Mouse (Mus musculus) embryonic facial prominence, embryonic 11.5 days (tissue): Measurements from ENCODE around the gene Serpinf1. TPM values are rescaled to one million over a fixed set of nuclear protein-coding genes. Genes with fewer than 3 reads are reported as not detected.

Experiments
- ATAC-seq: fragments of 200-750 bp; cut with Nextera tagmentation; replicated peaks from 2 replicates; pipeline ENCODE4 v1.8.0; 2017; ENCODE audit warnings: low read depth; ENCODE audit not compliant: insufficient number of reproducible peaks, low FRiP score, low TSS enrichment
- DNase-seq: peaks from one replicate; pipeline ENCODE4 v3.0.0-alpha.2; 2015; ENCODE audit warnings: low spot score
- H3K27ac ChIP-seq: fragments of 300-500 bp; sonication (generic); replicated peaks from 2 replicates; pipeline ENCODE4 v1.5.1; 2014; ENCODE audit warnings: mild to moderate bottlenecking, low read depth, low read length, control low read depth
- H3K27me3 ChIP-seq: fragments of 300-500 bp; sonication (generic); 2 replicates; pipeline ENCODE4 v1.6.1; 2014; ENCODE audit warnings: mild to moderate bottlenecking, low read length, moderate library complexity, mixed read lengths; ENCODE audit not compliant: control insufficient read depth, insufficient read depth
- H3K36me3 ChIP-seq: fragments of 300-500 bp; sonication (generic); replicated peaks from 2 replicates; pipeline ENCODE4 v1.6.1; 2014; ENCODE audit warnings: low read depth, mild to moderate bottlenecking, low read length, moderate library complexity, mixed read lengths; ENCODE audit not compliant: control insufficient read depth, insufficient read depth
- H3K4me1 ChIP-seq: fragments of 300-500 bp; sonication (generic); 2 replicates; pipeline ENCODE4 v1.6.1; 2014; ENCODE audit warnings: low read length, mixed read lengths; ENCODE audit not compliant: control insufficient read depth, insufficient read depth
- H3K4me2 ChIP-seq: fragments of 300-500 bp; sonication (generic); 2 replicates; pipeline ENCODE4 v1.6.1; 2014; ENCODE audit warnings: low read depth, mild to moderate bottlenecking, control low read depth, low read length, moderate library complexity
- H3K4me3 ChIP-seq: fragments of 300-500 bp; sonication (generic); 2 replicates; pipeline ENCODE4 v1.5.1; 2014; ENCODE audit warnings: low read depth, low read length, control low read depth
- H3K9ac ChIP-seq: fragments of 300-500 bp; sonication (generic); replicated peaks from 2 replicates; pipeline ENCODE4 v1.6.1; 2014; ENCODE audit warnings: mild to moderate bottlenecking, control low read depth, low read length
- H3K9me3 ChIP-seq: fragments of 300-500 bp; sonication (generic); replicated peaks from 2 replicates; pipeline ENCODE4 v1.6.1; 2016; ENCODE audit warnings: mild to moderate bottlenecking, low read length, inconsistent platforms, mixed read lengths; ENCODE audit not compliant: control insufficient read depth
- WGBS: fragments of 180-500 bp; shearing (Covaris S2); extraction: QIAGEN DNeasy Blood & Tissue Kit; methylation state at CpG from one replicate; pipeline ENCODE4 v1.1.7; 2014; 5-methylcytosine and 5-hydroxymethylcytosine counted together
- polyA plus RNA-seq: library from polyadenylated mRNA; unstranded; fragments of >200 nt; fragmentation: Nextera tagmentation; extraction: Ambion mirVana; gene quantifications from 2 replicates; pipeline ENCODE4 v1.2.1, GENCODE M21; 2014

Serpinf1 gene
- polyA plus RNA-seq, 1 experiment from 2014 or later: 193 TPM

DNA sequence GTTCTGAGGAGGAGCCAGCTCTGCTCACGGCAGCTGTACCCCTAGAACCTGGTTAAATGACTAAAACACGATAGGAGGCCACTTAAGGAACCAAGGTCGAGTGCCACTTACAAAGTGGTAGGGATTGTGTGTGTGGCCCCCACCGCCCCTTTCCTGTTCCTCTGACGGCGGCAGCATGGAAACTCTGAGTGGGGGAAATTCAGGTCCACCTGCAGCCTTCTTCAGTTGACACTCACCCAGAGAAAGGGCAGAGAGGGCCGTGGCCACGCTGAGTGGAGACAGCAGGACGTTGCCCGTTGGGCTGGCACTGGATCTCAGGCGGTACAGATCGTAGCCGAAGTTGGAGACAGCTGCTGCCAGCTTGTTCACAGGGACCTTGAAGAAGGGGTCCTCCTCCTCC is 6.5 kb downstream of the Serpinf1 start:
- Histone ChIP-seq H3K27me3 (no peaks in the 10 kb centered on the region), H3K36me3 (no peaks in the 10 kb centered on the region; the same call in 1 of the 2 replicates), H3K9ac (no peak overlapping the region), H3K4me3 (no peak overlapping the region), H3K4me1 (no peaks in the 10 kb centered on the region), H3K9me3 (no peaks in the 10 kb centered on the region), H3K27ac (no peak overlapping the region), H3K4me2 (no peak overlapping the region)
- WGBS: 90% methylated on average over 13 of the region's 13 CpGs
- ATAC-seq (no peak), DNase-seq (no peak)

DNA sequence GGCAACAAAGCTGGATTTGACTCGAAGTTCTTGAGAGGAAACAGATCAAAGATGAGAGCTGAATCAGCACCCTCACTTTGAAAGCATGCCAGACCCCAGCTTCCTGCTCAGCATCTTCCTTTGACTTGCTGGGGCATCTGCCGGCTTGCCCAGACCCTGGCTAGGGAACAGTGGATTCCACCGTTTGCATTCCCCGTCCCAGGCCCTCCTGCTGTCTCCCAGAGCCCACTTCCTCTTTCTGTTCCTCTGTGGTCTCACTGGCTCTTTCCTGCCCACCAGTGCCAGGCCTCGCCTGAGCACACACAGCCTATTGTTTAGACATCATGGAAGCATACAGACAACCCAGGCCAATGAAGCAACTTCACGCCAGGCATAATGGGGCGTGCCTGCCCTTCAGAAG is 7.4 kb downstream of the Serpinf1 start:
- no peaks in the 10 kb centered on the region; the same call in 1 of the 2 replicates for H3K36me3 ChIP-seq
- H3K4me3 ChIP-seq: no peak overlapping the region
- WGBS: 52% methylated on average over 7 of the region's 7 CpGs
- no peak overlapping the region for H3K9ac ChIP-seq
- no peak overlapping the region for H3K4me2 ChIP-seq
- ATAC-seq (no peak), DNase-seq (no peak)
- no peaks in the 10 kb centered on the region for H3K9me3 ChIP-seq
- no peak overlapping the region for H3K27ac ChIP-seq
- no peaks in the 10 kb centered on the region for H3K27me3 ChIP-seq
- no peaks in the 10 kb centered on the region for H3K4me1 ChIP-seq

DNA sequence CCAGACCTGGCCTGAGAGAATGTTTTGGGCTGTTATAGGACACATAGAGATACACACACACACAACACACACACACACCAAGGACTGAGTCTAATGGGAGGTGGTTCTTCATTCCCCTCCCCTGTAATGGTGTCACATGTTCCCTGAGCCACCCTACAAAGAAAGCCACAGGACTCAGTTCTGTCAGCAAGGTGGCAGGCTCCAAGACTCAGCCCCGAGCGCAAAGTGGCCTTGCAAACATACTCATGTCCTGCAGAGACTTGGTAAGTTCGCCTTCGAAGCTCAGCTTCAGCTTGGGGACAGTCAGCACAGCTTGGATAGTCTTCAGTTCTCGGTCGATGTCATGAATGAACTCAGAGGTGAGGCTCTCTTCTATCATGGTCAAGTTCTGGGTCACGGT is 11.9 kb downstream of the Serpinf1 start:
- no peaks in the 10 kb centered on the region; the same call in 1 of the 2 replicates for H3K36me3 ChIP-seq
- no peaks in the 10 kb centered on the region for H3K27me3 ChIP-seq
- H3K4me2 ChIP-seq: no peak overlapping the region
- no peak for ATAC-seq
- no peak for DNase-seq
- H3K4me1 ChIP-seq: no peaks in the 10 kb centered on the region
- no peaks in the 10 kb centered on the region for H3K9me3 ChIP-seq
- no peak overlapping the region for H3K4me3 ChIP-seq
- H3K27ac ChIP-seq: no peak overlapping the region
- WGBS: 93% methylated on average over 7 of the region's 7 CpGs
- no peak overlapping the region for H3K9ac ChIP-seq

DNA sequence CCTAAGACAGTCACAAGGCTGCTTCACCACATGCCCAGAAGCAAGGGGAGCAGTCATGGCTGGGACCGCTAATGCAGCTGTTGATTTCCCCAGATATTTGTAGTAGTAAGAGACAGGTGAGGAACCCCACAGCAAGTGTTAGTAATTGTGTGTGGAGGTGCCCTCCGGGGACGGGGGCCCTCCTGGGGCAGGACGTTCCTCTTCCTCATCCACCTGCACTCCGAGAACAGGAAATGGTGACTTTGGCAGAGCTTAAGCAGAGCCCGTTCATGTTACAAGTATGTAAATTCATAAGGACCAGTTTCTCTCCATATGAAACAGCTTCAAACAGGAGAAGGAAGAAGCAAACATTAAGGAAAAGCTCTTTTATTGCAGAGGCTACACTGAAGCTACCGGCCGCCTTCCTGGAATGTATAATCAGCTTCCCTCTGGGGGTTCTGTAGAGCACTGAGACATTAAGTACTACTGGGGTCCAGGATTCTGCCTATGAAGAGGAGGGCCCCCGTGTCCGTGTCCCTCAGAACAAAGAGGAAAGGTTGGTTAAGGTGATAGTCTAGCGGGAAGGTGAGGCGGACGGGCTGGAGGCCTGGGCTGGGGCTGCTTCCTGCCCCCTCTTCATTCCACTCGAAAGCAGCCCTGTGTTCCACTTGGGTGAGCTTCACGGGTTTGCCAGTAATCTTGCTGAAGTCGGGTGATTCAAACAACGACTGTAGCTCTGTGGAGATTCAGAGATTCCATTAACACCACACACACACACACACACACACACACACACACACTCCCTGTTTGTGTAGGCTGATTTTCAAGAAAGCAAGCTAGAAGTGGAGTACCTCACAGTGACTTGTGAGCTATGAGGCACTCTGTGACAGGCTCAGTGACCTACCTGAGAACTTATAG is 12.6 kb downstream of the Serpinf1 start:
- H3K27me3 ChIP-seq: no peaks in the 10 kb centered on the region
- no peak for DNase-seq
- H3K9me3 ChIP-seq: no peaks in the 10 kb centered on the region
- no peak overlapping the region for H3K9ac ChIP-seq
- H3K4me1 ChIP-seq: no peaks in the 10 kb centered on the region
- ATAC-seq: no peak
- no peak overlapping the region for H3K4me2 ChIP-seq
- 83% methylated on average over 17 of the region's 17 CpGs for WGBS
- no peaks in the 10 kb centered on the region; the same call in 1 of the 2 replicates for H3K36me3 ChIP-seq
- no peak overlapping the region for H3K4me3 ChIP-seq
- H3K27ac ChIP-seq: no peak overlapping the region

DNA sequence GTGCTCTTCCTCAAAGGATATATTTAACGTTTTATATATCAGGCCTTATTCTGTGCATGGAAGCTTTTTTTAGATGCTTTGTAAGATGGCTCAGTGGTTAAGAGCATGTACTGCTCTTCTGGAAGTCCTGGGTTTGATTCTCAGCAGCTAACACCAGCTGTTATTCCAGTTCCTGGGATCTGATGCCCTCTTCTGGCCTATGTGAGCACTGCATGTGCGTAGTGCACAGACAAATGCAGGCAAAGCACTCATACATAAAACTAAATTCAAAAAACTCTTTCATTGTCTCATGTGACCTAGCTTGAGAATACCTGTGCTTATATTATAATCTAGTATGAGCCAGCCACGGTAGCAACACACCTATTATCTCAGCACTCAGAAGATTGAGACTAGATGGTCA is 15.6 kb downstream of the Serpinf1 start:
- WGBS: 35% methylated on average over 3 of the region's 3 CpGs
- Histone ChIP-seq H3K4me1 (no peaks in the 10 kb centered on the region), H3K27me3 (no peaks in the 10 kb centered on the region), H3K9ac (no peak overlapping the region), H3K27ac (no peak overlapping the region), H3K4me3 (no peak overlapping the region), H3K9me3 (no peaks in the 10 kb centered on the region), H3K36me3 (no peaks in the 10 kb centered on the region; the same call in none of the 2 replicates), H3K4me2 (no peak overlapping the region)
- DNase-seq (peak; percentile 48), ATAC-seq (no peak)

DNA sequence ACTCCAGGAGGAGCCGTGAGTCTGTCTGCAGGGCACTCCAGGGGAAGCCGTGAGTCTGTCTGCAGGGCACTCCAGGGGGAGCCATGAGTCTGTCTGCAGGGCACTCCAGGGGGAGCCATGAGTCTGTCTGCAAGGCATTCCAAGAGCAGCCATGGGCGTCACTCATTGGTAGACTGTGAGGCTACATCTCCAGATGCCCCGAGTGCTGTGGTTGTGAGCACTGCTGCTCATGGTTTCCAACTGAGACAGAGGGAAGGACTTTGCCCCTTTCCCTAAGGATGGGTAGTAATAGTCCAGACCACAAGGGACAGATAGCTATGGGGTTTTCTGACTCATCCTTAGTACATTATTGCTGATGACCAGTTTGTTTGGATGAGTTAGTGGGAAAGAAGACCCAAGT is 16.4 kb downstream of the Serpinf1 start:
- no peak for ATAC-seq
- 74% methylated on average over 4 of the region's 4 CpGs for WGBS
- Histone ChIP-seq H3K9ac (no peak overlapping the region), H3K4me3 (no peak overlapping the region), H3K27me3 (no peaks in the 10 kb centered on the region), H3K36me3 (no peaks in the 10 kb centered on the region; the same call in none of the 2 replicates), H3K4me1 (no peaks in the 10 kb centered on the region), H3K4me2 (no peak overlapping the region), H3K27ac (no peak overlapping the region), H3K9me3 (no peaks in the 10 kb centered on the region)
- no peak for DNase-seq

DNA sequence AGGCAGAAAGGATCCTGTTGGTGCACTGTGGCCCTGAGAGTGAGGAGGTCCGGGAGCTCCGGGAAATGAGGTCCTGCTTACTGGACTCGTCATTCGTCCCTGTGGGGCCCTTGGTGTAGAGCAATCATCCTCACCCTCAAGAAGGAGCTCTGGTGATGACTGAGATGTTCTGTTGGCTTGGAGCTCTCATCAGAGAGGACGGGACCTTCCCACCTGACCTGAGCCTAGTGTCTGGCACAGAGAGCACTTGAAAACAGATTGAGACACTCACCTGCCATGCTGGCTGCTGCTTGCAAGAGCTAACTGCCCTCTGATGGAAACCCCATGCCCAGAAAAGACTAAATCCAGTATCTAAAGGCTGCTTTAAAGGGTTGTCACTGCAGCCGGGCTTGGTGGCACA is 17.7 kb downstream of the Serpinf1 start:
- H3K4me3 ChIP-seq: no peak overlapping the region
- no peaks in the 10 kb centered on the region for H3K9me3 ChIP-seq
- H3K36me3 ChIP-seq: no peaks in the 10 kb centered on the region; the same call in 1 of the 2 replicates
- no peaks in the 10 kb centered on the region for H3K4me1 ChIP-seq
- ATAC-seq: no peak
- WGBS: 89% methylated on average over 6 of the region's 6 CpGs
- H3K9ac ChIP-seq: no peak overlapping the region
- H3K27me3 ChIP-seq: no peaks in the 10 kb centered on the region
- no peak for DNase-seq
- no peak overlapping the region for H3K4me2 ChIP-seq
- no peak overlapping the region for H3K27ac ChIP-seq

DNA sequence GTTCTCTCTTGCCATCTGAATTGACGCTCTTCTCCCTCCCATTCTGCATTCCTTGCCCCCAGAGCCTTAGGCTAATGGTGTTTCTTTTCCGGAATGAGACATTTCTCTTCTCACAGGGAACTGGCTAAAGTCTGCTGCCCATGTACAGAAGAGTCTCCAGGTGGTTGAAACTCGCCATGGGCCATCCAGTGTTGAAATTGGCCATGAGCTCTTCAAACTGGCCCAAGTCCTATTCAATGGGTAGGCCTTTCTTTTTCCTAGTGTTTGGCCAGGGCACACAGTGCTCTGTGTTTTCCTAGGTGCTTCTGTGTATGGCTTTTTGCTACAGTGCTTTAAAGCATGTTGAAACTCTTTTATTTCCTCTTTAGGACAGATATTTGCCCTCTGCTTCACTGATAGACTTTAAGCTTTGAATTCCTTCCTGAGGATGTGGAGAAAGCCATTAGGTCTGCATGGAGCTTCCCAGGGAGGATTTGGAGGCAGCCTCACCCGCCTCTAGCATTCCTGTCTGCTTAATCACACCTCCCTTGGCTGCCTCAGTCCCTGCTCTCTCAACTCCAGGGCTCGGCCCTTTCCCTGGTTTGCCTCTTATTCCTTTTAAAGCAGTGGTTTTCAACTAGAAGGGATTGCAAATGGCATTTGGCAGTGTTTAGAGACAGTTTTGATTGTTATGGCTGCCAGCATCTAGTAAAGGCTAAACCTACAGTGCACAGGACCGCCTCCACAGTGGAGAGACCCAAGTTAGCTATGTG is 19.0 kb downstream of the Serpinf1 start:
- no peaks in the 10 kb centered on the region for H3K9me3 ChIP-seq
- no peak for DNase-seq
- no peaks in the 10 kb centered on the region for H3K27me3 ChIP-seq
- H3K4me2 ChIP-seq: no peak overlapping the region
- no peak overlapping the region for H3K27ac ChIP-seq
- WGBS: 73% methylated on average over 6 of the region's 6 CpGs
- no peaks in the 10 kb centered on the region; the same call in 1 of the 2 replicates for H3K36me3 ChIP-seq
- no peak overlapping the region for H3K4me3 ChIP-seq
- ATAC-seq: no peak
- no peaks in the 10 kb centered on the region for H3K4me1 ChIP-seq
- H3K9ac ChIP-seq: no peak overlapping the region
